Mouse (Mus musculus) forelimb bud, embryonic 11.5 days (tissue): ENCODE results near the gene Spag4.

Experiments used
- DNase-seq: peaks from one replicate; pipeline ENCODE4 v3.0.0-alpha.2; 2012; ENCODE audit warnings: low read depth, low spot score

Gene Spag4

DNA sequence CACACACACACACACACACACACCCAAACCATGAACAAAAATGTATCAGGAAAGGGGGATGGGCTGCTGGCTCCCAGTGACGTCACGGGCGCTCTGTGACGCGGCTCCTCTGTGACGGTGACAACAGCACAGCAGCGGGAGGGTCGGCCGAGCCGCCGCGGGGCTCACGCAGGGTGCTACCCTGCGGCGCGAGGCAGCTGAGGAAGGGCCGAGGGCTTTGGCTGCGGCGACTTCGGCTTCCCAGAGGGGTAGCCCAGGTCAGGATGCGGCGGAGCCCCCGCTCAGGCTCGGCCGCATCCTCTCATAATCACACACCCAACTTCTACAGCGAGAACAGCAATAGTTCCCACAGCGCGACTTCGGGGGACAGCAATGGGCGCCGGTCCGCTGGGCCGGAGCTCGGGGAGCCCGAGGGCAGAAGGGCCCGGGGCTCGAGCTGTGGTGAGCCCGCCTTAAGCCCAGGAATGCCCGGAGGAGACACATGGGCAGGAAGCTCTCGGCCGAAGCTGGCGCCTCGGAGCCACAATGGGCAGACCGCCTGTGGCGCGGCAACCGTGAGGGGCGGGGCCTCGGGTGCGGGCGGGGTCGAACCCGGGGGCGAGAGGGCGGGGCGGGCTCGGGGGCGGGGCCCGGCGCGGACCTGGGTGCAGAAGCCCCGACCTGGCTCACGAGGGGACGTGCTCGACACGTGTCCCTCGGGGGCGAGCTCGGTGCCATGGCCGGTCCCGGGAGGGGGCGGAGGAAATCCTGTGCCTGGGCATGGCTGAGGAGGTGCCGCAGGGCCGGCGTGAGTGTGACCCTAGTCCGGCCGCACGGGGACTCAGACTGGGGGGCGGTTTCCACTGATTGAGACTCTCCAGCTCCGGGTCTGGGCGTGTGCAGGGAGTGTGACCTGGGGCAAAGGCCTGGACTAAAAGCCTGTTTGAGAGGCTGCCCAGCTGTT, at the start of gene Spag4:
Spag4 (plus strand) TSS at position 77 of the 943 bp plus-strand sequence.
- DNase-seq: peak; percentile 85

DNA sequence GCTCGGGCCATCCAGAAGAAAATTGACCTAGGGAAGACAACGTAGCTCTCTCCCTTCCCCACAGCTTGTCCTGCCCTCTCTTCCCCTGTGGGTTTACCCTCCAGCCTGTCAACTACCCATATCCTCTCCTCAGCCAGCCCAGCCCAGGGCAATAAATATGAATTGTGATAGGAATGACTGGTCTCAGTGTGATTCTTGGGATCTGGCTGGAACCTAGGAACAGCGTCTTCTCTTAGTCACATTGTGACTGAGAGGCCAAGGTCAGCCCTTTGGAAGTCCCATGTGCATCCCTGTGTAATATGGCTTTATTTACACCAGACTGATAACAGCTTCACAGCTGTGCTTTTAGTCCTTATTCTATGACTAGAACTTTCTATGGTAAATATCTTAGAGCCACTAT, 46.9 kb upstream of the Spag4 start:
- DNase-seq: no peak

DNA sequence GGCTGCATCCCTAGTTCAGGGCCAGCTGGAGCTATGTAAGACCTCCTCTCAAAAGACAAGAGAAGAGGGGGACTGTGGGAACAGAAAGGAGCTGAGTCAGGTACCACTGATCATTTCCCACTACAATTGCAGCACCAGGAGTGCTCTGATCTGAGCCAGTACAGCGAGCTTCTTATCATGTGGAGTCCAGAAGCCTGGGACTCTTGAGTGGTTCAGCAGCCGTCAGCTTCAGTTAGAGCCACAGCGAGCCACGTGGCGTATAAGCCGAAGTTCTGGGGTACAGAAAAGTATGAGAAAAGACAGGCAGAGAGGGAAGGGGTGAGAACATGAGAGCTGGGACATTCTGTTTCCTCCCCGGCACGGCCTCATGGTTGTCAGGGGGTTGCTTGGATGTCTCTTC, 43.8 kb upstream of the Spag4 start:
- DNase-seq: no peak

DNA sequence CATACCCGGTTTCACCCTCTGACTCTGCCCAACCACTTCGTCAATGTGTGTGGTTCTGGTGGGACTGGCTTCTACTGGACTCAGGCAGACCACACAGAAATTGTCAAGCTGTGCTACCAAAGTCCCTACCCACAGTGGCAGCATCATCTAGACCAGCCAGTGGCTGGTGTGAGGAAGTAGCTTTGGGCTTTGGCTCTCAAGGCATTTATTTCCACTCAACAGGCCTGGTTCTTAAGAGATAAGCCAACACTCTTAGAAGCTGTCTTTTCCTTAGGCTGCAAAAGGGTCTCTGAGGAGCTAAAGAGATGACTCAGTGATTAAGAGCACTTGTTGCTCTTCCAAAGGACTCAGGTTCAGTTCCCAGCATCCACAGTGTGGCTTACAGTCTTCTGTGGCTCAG, 43.2 kb upstream of the Spag4 start:
- DNase-seq: no peak

DNA sequence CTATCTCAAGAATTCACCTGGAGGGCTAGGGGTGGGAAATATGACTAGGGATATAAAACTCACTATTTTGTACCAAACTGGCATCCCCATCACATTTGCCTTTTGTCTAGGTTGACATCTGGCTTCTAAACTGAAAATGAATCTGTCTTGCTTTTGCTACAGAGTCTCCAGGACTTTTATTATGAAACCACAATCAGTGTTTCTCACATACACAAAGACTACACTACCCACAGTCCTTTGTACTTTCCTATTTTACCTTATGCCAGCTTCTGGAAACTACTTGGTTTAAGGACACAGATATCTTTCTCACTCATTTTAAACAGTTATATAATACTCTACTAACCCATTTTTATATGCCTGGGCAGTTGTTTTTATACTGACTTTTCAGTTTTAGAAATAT, 39.5 kb upstream of the Spag4 start:
- no peak for DNase-seq

DNA sequence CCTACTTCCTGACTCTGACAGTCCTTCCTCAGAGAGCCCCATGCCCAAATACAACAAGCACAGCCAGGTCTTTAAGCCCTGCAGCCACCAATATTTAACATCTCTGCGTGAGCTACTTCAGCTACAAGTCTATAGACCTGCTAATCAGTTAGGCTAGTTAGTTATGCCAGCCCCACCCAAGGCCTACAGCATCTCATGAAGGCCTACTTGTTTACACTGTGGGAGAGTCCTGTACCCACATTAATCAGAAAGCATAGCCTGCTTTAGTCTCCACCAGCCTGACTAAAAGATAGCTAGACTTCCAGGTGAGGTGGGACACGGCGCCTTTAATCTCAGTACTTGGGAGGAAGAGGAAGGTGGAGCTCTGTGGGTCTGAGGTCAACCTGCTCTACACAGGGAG, 25.6 kb upstream of the Spag4 start:
- DNase-seq: no peak

DNA sequence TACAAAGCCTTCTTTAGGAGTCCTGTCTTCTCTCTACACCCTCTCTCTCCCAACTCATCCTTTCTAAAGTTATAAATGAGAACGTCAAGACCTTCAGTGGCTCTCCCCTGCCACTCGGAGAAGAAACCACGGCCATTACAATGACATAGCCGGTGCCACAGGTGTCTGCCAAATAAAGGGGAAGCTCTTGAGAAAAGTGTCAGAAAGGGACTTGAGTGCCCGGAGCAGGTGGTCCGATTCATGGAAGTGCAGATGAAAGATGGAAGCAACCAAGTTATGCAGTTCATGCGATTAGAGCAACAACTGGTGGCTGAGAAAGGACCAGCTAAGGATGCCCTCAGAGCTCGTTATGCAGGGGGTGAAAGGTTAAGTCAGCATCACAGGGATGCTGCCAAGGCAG, 22.1 kb upstream of the Spag4 start:
- DNase-seq: no peak

DNA sequence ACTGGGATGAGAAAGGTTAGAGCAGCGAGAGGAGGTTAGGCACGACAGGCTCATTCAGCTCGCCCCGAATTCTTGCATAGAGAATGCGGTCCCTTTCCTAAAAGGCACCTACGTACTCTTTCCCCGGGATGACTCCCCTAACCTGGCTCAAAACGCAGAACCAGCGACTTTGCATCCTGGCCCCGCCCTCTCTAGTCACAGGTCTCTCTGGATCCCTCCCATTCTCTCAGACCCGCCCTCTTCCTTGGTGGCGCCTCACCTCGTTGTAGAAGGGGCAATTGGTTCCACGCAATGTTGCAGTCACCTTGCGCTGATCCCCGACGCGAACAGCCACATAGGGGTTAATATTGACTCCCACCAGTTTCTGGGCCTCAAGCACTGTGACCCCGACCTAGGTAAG, 17.0 kb upstream of the Spag4 start:
- no peak for DNase-seq

DNA sequence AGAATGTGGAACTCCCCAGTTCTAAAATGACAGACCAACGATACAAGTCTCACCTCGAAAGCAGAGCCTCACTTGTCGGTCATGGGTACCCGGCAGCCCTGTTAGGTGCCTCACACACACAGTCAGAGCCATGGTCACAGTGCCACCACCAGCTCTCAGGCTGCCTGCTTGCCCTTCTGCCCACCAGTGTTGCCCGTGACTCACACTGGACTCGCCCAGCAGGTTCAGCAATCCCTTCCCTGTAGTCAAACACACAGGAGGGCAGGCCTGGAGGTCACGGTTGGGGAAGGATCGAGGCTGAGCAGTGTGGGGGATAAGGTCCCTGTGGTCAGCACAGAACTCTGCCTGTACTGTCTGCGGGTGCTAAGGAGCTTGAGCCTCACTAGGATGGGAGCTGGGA, 12.2 kb upstream of the Spag4 start, which contains the start of gene Fer1l4:
Fer1l4 (minus strand) TSS at position 132 of the 400 bp plus-strand sequence.
- no peak for DNase-seq

DNA sequence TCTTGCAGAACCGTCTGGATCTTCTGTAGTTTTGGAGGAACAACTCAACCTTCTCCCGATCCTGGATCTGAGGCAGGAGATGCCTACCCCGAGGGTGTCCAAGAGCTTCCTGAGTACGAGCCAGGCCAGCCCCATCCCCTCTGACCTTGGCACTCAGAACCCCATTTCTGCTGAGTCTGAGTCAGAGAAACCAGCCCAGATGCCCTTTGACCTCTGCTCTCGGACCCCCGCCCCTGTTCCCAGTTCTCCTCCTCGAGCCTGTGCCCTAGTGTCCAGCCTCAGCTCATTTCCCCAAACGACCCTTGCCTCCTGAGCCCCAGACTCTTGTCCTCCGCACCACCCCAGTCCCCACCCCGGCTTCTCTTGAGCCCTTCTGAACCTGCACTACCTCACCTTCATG, 1.2 kb downstream of the Spag4 start:
- DNase-seq: no peak

DNA sequence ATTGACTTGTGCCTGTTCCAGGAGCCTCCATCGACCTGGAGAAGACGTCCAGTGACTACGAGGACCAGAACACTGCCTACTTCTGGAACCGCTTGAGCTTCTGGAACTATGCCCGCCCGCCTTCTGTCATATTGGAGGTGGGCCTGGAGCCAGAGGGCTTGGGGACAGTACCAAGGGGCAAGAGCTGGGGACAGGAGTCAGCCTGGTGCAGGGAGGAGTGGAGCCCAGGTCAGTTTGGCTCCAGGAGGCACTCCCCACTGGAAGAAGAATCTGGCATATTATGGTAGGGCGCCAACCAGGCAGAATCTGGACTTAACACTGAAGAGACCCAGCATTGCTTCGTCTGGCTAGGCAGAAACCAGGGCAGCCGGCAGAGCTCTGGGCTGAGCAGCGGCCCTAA, 2.9 kb downstream of the Spag4 start:
- DNase-seq: no peak

DNA sequence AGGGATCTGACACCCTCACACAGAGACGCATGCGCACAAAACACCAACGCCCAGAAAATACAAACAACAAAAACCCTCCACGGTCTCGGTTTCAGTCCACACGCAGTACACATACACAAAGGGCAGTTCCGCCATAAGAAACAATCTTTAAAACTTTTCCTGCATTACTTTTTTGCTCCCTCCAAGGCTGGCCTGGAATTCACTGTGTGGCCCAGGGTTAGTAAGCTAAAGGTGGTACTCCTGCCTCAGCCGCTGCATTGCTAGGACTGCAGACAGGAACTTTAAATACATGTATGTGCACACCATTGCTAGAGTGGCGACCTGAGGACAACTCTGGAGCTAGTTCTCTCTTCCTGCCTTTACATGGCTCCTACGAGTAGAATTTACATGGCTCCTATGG, 6.3 kb downstream of the Spag4 start:
- DNase-seq: no peak

DNA sequence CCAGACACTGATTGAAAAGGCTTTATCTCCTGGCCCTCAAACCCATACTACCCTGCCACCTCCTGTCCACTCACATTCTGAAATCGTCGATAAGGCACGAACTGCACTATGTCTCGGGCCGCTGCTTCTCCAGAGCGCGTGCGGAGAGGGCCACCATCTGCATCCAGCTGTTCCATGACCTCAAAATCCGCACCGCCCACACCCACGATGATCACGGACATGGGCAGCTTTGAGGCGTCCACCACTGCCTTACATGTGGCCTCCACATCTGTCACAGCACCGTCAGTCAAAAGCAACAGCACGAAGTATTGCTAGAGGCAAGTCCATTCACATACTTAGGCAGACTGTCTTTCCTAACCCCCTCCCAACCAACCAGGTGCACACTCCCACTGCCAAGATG, 8.8 kb downstream of the Spag4 start:
- no peak for DNase-seq

DNA sequence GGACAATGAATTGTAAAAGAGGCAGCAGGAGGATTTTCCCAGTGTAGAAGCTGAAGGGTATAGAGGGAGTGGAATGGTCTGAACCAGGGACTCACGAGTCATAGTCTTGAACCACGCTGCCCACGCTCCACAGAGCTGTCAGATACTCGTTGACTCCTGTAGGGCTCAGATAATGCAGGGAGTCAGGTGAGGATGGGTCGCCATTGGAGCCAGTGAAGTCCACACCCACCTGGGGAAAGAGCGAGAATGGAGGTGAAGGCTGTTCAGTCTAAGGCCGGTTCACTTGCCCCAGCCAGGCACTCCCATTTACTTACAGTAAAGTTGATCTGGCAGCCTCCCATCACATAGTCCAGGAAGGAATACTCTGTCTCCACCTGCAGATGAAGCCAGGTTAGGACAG, 12.5 kb downstream of the Spag4 start:
- no peak for DNase-seq

DNA sequence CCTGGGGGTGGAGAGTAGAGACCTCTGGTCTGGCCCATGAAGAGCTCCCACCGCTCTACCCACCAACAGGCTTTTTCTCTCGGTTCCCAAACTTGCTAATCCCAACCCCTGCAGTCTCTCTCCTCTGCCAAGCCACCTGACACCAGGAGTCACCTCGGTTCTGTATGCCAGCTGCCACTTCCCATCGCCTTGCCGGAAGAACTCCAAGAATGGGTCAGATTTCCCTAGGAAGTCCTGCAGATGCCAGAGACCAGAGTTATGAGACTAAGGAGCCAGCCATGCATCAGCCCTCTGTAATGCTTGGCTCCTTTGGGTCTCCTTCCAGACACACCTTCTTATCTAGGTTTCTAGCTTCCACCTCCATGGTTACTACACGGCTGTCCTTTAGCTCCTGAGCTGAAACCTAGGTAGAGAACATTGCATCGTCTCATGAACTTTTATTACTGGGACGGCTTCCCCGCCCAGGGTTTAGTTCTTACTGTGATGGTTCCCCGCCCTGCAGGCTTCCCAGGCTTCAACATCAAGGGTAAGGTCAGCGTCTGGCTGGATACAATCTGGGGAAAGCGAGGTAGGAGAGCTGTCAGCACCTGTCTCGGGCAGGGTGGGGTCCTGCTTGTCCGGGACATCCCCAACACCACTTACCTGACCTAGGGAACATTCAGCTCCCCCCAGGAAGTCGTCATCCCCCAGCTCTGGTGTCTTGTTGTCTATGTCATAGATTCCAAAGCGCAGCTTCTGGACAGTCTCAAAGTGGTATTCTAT, 13.6 kb downstream of the Spag4 start:
- DNase-seq: no peak

DNA sequence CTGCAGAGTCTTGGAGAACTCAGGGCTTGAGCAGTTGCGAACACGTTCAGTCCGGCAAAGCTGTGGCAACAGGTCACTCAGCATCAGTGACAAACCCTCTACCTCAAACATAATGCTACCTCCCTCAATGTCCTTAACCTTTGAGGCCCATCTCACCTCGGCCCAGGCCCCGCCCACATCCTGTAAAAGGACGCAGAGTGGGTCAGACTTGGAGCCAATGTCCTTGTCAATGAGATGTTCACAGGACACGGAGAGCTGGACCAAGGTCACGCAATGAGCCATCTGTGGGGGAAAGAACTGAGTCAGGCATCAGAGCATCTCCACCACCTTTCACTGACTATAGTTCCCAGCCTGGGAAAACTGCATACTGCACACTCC, 14.2 kb downstream of the Spag4 start:
- no peak for DNase-seq

DNA sequence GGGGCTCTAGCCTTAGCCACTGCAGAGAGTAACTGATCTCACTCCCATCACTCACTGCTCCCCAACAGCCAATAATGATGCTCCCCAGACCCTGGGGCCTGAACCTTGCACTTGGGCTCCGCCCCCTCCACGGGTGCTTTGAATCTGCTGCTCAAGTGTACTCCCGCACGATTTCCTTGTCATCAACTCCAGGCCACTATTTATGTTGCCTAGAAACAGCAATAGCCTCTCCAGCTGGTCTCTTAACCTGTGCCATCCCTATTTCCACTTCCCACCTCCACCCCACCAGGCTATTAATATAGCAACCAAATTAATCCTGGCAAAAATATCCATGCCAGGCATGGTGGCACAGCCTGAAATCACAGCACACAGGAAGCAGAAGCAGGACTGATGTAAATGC, 14.7 kb downstream of the Spag4 start:
- DNase-seq: no peak

DNA sequence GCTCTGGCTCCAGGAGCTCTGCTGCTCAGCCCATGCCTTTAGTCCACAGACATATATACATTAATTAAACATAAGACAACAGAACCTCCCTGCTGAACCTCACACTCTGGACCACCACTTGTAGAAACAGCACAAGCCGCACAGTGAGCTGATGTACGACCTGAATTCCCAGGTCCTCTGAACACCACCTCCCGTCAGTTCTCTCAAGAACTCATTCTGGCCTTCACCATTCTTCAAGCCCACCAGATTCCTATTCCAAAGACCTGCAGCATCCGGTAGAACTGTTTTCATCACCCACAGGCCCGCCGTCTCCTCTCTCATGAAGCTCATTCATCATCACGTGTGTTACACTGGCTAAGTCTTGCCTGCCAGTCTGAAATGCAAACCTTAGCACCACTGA, 15.4 kb downstream of the Spag4 start:
- DNase-seq: no peak

DNA sequence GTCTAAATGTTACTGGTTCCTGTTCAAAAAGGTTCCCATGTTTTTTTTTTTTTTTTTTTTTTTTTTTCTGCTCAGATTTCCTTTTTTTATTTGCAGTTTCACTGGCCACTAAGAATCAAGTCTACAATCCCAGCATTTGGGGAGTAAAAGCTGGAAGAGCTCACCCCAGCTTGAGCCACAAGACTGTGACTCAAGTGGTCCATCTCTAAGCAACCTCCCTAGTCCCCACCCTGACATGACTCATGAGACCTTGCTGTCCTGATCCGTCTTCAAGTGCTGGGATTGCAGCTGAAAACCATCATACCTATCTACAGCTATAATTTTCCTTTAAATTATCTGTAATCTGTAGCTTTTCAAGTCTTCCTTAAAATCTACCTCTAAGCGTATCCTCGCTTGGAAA, 19.6 kb downstream of the Spag4 start:
- DNase-seq: no peak

DNA sequence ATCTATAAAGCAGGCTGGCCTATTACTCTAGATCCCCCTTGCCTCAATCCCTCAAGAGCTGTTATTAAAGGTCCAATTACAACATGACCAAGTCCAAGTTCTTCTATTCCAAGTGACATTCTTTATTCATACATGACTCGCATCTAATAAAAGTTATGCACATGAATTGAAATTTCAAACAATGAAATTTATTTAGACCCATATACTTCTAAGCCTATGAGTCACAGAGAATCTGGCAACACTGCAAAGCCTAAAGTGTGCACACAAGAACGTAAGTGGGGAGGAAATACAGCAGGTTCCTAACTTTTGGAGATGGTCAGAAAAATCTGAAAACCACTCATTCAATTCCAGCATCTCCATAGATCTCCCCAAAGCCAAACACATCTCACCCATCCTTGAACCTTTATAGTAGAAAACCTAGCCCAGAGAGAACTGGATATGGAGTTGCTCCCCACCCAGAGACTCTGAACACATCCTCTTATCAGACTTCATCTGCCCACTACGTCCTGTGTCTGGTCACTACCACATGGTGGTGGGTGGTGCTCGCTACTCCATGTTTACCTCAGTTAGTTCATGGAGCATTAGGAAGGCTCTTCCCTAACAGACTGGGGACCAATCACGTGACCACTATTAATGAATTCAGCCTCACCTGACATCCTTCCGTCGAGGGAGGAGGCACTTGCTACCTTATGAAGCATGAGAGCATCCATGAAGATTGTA, 22.6 kb downstream of the Spag4 start:
- DNase-seq: no peak

DNA sequence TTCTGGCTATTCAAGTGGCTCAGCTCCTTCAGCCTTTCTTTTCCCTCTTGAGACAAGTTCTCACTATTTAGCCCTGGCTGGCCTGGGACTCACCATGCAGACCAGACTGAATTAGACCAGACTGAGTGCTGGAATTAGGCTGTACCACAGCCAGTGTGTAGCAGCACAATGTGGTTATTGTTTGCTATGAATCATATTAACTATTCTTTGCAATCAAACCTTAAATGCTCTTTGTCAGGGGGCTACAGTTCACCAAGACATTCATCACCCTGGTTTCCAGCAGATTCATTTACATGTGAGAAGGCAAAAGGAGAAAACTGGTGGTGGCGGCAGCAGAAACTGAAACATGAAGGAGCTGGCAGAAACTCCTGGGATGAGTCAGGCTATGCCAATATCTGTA, 24.8 kb downstream of the Spag4 start:
- DNase-seq: no peak

DNA sequence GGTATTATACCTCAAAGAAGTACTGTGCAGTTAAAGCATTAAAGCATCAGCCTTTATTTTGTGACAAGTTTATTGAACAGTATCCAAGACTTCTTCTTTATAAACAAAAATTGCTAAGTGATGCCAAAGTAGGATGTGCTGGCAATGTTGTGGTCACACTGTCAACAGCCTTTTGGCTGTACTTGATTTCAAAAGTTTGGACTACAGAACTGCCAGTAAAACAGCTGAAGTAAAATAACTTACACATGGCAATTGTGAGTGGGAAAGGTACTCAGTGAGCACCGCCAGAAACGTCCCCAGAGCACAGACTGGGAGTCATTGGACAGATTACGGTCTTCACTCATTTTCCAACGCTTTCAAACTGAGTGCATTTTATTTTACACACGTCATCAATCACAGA, 27.0 kb downstream of the Spag4 start:
- DNase-seq: no peak
